Mouse (Mus musculus) midbrain, embryonic 15.5 days (tissue): ENCODE measurements around the gene Dlk1. TPM values are rescaled to one million over a fixed set of nuclear protein-coding genes. Genes with fewer than 3 reads are reported as not detected.
A peak's percentile ranks its signal among the peaks of the same experiment; 100 is the strongest.
"Not testable (repeated sequence)": the region's sequence is repeated elsewhere in the genome, so short reads cannot be mapped to it uniquely, and the experiment has no call there.

Experiments used
- ATAC-seq: fragments of 200-750 bp; cut with Nextera tagmentation; replicated peaks from 2 replicates; pipeline ENCODE4 v1.8.0; 2017; ENCODE audit warnings: moderate TSS enrichment
- H3K27ac ChIP-seq: fragments of 300-500 bp; sonication (generic); 2 replicates; pipeline ENCODE4 v1.5.1; 2015; ENCODE audit warnings: mild to moderate bottlenecking, inconsistent platforms
- H3K27me3 ChIP-seq: fragments of 300-500 bp; sonication (generic); replicated peaks from 2 replicates; pipeline ENCODE4 v1.6.1; 2015; ENCODE audit warnings: inconsistent platforms
- H3K36me3 ChIP-seq: fragments of 300-500 bp; sonication (generic); replicated peaks from 2 replicates; pipeline ENCODE4 v1.6.1; 2015; ENCODE audit warnings: inconsistent platforms
- H3K4me1 ChIP-seq: fragments of 300-500 bp; sonication (generic); 2 replicates; pipeline ENCODE4 v1.6.1; 2015; ENCODE audit warnings: inconsistent platforms
- H3K4me2 ChIP-seq: fragments of 300-500 bp; sonication (generic); 2 replicates; pipeline ENCODE4 v1.6.1; 2015; ENCODE audit warnings: inconsistent platforms, mild to moderate bottlenecking, moderate library complexity
- H3K4me3 ChIP-seq: fragments of 300-500 bp; sonication (generic); 2 replicates; pipeline ENCODE4 v1.5.1; 2015; ENCODE audit warnings: mild to moderate bottlenecking, inconsistent platforms
- H3K9ac ChIP-seq: fragments of 300-500 bp; sonication (generic); 2 replicates; pipeline ENCODE4 v1.6.1; 2015; ENCODE audit warnings: mild to moderate bottlenecking, inconsistent platforms
- H3K9me3 ChIP-seq: fragments of 300-500 bp; sonication (generic); 2 replicates; pipeline ENCODE4 v1.6.1; 2016; ENCODE audit warnings: inconsistent platforms
- WGBS: fragments of 180-500 bp; shearing (Covaris S2); methylation state at CpG from one replicate; pipeline ENCODE4 v1.1.7; 2015; ENCODE audit warnings: mixed read lengths; 5-methylcytosine and 5-hydroxymethylcytosine counted together
- polyA plus RNA-seq: library from polyadenylated mRNA; unstranded; fragments of >200 nt; fragmentation: Nextera tagmentation; extraction: Ambion mirVana; gene quantifications from 2 replicates; pipeline ENCODE4 v1.2.1, GENCODE M21; 2015

Dlk1 gene
- polyA plus RNA-seq, 1 experiment from 2014 or later, result 76.0 TPM

DNA sequence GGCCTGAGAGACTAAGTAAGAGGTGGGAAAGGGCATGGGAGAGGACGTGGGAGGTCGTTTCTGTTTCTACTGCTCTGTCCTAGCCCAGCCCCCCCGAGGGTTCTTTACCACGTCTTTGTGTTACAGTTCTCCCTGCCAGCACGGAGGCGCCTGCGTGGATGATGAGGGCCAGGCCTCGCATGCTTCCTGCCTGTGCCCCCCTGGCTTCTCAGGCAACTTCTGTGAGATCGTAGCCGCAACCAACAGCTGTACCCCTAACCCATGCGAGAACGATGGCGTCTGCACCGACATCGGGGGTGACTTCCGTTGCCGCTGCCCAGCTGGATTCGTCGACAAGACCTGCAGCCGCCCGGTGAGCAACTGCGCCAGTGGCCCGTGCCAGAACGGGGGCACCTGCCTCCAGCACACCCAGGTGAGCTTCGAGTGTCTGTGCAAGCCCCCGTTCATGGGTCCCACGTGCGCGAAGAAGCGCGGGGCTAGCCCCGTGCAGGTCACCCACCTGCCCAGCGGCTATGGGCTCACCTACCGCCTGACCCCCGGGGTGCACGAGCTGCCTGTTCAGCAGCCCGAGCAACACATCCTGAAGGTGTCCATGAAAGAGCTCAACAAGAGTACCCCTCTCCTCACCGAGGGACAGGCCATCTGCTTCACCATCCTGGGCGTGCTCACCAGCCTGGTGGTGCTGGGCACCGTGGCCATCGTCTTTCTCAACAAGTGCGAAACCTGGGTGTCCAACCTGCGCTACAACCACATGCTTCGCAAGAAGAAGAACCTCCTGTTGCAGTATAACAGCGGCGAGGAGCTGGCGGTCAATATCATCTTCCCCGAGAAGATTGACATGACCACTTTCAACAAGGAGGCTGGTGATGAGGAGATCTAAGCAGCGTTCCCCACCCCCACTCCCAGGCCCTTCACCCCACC, 7.1 kb downstream of the Dlk1 start:
- 27% methylated on average over 49 of the region's 49 CpGs for WGBS
- Histone ChIP-seq H3K27me3 (peaks cover 29% of the 10 kb centered on the region), H3K9me3 (no peaks in the 10 kb centered on the region), H3K27ac (no peak overlapping the region), H3K4me2 (peak overlapping the region; percentile 34), H3K4me1 (peaks cover 35% of the 10 kb centered on the region), H3K4me3 (0 out of 2 replicates have a peak overlapping the region, but pooled peaks have one; percentile 1), H3K36me3 (no peaks in the 10 kb centered on the region), H3K9ac (no peak overlapping the region)
- ATAC-seq, result no peak

DNA sequence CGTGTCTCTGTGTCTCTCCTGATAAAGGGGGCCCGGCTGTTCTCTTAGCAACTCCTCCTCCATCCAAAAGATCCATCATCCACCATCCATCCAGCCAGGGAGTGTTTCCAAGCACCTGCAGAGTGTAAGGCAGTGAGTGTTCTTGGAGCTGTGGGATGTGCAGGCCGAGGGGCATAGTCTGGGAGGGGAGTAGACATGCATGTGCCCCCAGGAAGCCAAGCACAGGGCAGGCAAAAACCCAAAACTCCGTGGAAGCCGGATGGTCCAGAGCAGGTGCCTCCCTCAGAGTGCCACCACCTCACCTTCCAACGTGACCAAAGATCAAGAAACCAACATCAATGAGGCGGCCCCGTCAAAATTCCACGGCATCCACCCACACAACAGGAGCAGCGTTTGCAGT, 10.0 kb downstream of the Dlk1 start:
- no peak overlapping the region for H3K9ac ChIP-seq

DNA sequence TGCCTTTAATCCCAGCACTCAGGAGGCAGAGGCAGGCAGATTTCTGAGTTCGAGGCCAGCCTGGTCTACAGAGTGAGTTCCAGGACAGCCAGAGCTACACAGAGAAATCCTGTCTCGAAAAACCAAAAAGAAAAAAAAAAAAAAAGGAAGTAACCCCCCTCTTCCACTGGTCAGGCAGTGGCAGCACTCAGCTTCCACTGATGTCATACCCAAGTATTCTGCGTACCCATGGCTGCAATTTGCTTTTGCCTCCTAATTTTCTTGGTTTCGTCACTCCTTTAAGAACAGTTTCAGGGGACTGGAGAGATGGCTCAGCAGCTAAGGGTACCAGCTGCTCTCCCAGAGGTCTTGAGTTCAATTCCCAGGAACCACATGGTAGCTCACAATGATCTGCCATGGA, 14.8 kb downstream of the Dlk1 start:
- not testable (repeated sequence) for H3K9me3 ChIP-seq, H3K4me3 ChIP-seq, H3K4me1 ChIP-seq, H3K9ac ChIP-seq, H3K27ac ChIP-seq, H3K4me2 ChIP-seq, H3K27me3 ChIP-seq, ATAC-seq, H3K36me3 ChIP-seq
- 91% methylated on average over 4 of the region's 4 CpGs for WGBS

More for the DNA sequence above, 10.0 kb downstream of the Dlk1 start:
- no peak overlapping the region for H3K4me3 ChIP-seq
- H3K9me3 ChIP-seq, result no peaks in the 10 kb centered on the region
- H3K4me2 ChIP-seq, result no peak overlapping the region
- WGBS, result 84% methylated on average over 10 of the region's 10 CpGs
- H3K4me1 ChIP-seq, result peaks cover 23% of the 10 kb centered on the region
- H3K27ac ChIP-seq, result no peak overlapping the region
- H3K36me3 ChIP-seq, result no peaks in the 10 kb centered on the region
- ATAC-seq, result no peak
- H3K27me3 ChIP-seq, result peaks cover 17% of the 10 kb centered on the region; the same call in 1 of the 2 replicates

DNA sequence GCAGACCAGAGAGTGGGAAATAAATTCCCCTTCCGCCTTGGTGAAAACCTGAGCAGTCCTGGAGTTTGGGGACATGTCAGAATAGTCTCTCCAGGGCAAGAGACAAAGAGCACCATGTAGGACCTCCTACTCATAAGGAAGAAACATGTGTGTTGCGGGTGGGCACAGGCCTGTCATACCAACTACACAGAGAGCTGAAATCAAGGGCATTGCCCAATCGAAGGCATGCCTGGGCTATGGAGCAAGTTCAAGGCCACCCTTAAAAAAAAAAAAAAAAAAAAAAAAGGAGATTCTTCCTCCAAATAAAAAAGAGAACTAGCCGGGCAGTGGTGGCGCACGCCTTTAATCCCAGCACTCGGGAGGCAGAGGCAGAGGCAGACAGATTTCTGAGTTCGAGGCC, 17.2 kb downstream of the Dlk1 start:
- no peak for ATAC-seq
- H3K9ac ChIP-seq, result no peak overlapping the region
- no peaks in the 10 kb centered on the region for H3K9me3 ChIP-seq
- no peaks in the 10 kb centered on the region for H3K4me1 ChIP-seq
- no peak overlapping the region for H3K4me2 ChIP-seq
- H3K36me3 ChIP-seq, result no peaks in the 10 kb centered on the region
- WGBS, result 88% methylated on average over 8 of the region's 8 CpGs
- no peak overlapping the region for H3K27ac ChIP-seq
- H3K27me3 ChIP-seq, result no peaks in the 10 kb centered on the region
- no peak overlapping the region for H3K4me3 ChIP-seq

DNA sequence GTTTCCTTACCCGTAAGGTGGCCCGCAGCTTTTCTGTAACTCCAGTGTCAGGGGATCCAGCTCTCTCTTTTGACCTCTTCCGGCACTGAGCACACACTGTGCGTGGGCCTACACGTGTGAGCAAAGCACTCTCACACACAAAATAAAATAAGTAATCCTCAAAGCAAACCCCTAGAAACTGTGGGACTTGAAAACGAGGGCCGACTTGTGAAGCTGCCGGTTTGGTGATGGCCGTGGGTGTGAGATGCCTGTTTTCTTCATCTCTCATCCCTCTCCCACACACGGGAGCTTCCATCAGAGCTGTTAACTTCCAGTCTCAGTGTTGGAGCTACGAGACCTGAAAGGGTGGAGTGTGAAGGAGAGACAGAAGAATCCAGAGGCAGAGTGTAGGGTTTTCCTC, 20.0 kb downstream of the Dlk1 start:
- 90% methylated on average over 11 of the region's 11 CpGs for WGBS
- no peaks in the 10 kb centered on the region for H3K27me3 ChIP-seq
- no peak overlapping the region for H3K9ac ChIP-seq
- no peak overlapping the region for H3K27ac ChIP-seq
- no peaks in the 10 kb centered on the region for H3K9me3 ChIP-seq
- H3K4me3 ChIP-seq, result no peak overlapping the region
- no peak overlapping the region for H3K4me2 ChIP-seq
- no peaks in the 10 kb centered on the region for H3K36me3 ChIP-seq
- H3K4me1 ChIP-seq, result no peaks in the 10 kb centered on the region
- ATAC-seq, result no peak

DNA sequence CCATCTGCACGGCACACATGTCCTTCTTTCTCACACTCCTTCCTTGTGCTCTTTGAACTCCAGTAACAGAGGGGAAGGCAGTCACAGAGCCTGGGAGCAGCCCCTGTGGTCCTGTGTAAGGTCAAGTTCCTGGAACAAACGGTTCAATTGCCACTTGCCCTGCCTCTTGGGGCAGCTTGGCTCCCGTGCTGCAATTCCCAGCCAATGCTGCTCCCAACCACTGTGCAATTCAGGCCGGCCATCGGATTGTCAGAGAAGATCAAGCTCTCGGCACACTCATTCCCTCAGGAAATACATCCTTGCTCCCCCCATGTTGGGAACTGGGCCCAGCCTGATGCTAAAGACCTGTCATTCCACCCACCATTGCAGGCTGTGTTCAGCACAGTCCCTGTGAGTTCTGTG, 21.0 kb downstream of the Dlk1 start:
- 50% methylated on average over 6 of the region's 6 CpGs for WGBS
- Histone ChIP-seq H3K9me3 (no peaks in the 10 kb centered on the region), H3K4me2 (no peak overlapping the region), H3K4me3 (no peak overlapping the region), H3K27me3 (no peaks in the 10 kb centered on the region), H3K4me1 (no peaks in the 10 kb centered on the region), H3K27ac (no peak overlapping the region), H3K9ac (no peak overlapping the region), H3K36me3 (no peaks in the 10 kb centered on the region)
- no peak for ATAC-seq

DNA sequence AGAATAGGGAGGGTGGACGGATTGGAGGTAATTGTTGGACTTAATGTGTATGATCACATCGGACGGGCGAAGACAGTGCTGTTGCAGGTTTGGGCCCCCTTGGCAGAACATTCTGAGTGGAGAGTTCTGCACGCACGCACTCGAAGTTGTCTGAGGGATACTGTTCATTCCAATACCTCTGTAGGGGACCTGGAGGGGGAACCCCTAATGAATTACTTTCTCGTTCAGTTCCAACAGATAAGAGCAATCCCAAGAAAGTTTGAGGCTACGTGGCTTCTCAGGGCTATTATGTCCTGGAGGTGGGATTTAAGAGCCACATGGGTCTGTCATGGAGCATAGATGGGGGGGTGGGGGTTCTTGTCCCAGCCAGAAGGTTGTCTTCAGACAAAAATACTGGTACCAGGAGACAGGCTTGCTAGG, 21.6 kb downstream of the Dlk1 start:
- no peak overlapping the region for H3K27ac ChIP-seq
- no peak overlapping the region for H3K4me2 ChIP-seq
- WGBS, result 80% methylated on average over 9 of the region's 9 CpGs
- no peak for ATAC-seq
- no peaks in the 10 kb centered on the region for H3K9me3 ChIP-seq
- H3K4me3 ChIP-seq, result no peak overlapping the region
- H3K9ac ChIP-seq, result no peak overlapping the region
- no peaks in the 10 kb centered on the region for H3K4me1 ChIP-seq
- H3K27me3 ChIP-seq, result no peaks in the 10 kb centered on the region
- no peaks in the 10 kb centered on the region for H3K36me3 ChIP-seq

DNA sequence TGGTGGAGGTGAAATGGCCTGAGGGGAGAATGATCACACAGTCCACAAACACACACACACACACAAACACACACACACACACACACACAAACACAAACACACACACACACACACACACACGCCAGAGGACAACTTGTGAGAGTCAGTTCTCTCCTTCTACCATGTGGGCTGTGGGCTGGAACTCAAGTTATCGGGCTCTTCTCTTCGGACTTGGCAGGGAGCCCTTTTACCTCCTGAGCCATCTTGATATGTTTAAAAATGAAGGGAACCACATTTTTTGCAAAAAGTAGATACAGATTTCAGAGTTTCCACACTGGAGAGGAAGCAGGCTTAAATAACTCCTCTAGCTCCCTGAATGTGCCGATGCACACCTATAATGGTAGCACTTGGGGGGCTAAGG, 22.9 kb downstream of the Dlk1 start:
- no peaks in the 10 kb centered on the region for H3K27me3 ChIP-seq
- ATAC-seq, result no peak
- H3K4me1 ChIP-seq, result no peaks in the 10 kb centered on the region
- H3K27ac ChIP-seq, result no peak overlapping the region
- no peaks in the 10 kb centered on the region for H3K9me3 ChIP-seq
- H3K4me3 ChIP-seq, result no peak overlapping the region
- no peaks in the 10 kb centered on the region for H3K36me3 ChIP-seq
- WGBS, result 84% methylated on average over 4 of the region's 4 CpGs
- H3K4me2 ChIP-seq, result no peak overlapping the region
- no peak overlapping the region for H3K9ac ChIP-seq

DNA sequence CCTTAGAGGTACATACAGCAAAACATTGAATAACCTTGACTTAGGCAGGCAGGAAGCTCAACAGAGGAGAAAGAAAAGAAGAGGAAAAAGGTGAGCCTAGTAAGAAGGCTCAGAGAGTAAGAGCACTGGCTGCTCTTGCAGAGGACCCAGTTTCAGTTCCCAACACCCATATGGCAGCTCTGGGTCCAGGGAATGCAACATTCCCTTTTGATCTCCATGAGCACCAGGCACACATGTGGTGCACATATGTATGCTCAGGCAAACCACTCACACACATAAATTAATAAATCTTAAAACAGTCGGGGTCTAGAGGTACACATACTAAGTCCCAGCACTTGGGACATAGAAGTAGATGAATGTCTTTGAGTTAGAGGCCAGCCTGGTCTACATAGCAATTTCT, 33.9 kb downstream of the Dlk1 start:
- ATAC-seq, H3K9me3 ChIP-seq: not testable (repeated sequence)
- 67% methylated on average over 1 of the region's 1 CpGs for WGBS

DNA sequence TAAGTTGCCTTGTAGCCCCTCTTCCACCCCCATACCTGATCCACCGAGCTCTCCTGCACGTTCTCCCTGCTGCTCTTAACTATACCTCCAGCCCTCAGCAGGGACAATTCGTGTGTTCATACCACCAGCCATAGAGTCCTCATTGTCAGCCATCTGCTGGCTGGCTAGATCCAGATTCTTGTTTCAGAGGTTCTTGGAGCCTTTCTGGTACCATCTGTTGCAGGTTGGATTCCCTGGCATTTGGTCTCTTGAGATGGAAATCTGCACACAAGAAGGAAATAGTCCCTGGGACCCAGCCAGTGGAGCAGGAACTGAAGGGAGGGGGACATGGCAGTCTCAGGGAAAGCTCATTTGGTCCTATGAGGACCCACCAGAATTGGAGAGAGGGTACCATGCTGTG, 39.1 kb downstream of the Dlk1 start:
- Histone ChIP-seq H3K9me3 (no peaks in the 10 kb centered on the region), H3K27ac (no peak overlapping the region), H3K9ac (no peak overlapping the region), H3K4me3 (no peak overlapping the region), H3K4me2 (no peak overlapping the region), H3K27me3 (no peaks in the 10 kb centered on the region), H3K4me1 (no peaks in the 10 kb centered on the region), H3K36me3 (no peaks in the 10 kb centered on the region)
- 72% methylated on average over 3 of the region's 3 CpGs for WGBS
- ATAC-seq, result no peak

More for the DNA sequence above, 33.9 kb downstream of the Dlk1 start:
- H3K27me3 ChIP-seq, H3K9ac ChIP-seq, H3K27ac ChIP-seq, H3K4me3 ChIP-seq, H3K4me1 ChIP-seq, H3K4me2 ChIP-seq, H3K36me3 ChIP-seq: not testable (repeated sequence)

DNA sequence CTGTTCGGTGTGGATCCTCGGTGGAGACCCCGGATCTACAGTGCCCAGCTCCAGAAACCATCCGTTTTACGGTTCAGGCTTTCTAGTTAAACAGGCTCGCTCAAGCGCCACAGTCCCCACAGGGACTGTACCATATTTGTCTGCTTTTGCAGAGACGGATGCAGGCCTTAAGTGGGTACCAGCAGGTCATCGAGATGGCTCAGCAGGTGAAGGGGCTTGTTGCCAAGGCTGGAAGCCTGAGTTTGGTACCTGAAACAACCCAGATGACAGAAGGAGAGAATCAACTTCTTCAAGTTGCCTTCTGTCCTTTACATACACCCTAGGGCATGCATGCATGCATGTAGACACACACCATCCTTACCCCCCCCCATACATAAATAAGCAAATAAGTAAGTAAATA, 40.8 kb downstream of the Dlk1 start:
- no peak overlapping the region for H3K4me2 ChIP-seq
- no peaks in the 10 kb centered on the region for H3K4me1 ChIP-seq
- no peak overlapping the region for H3K27ac ChIP-seq
- no peak overlapping the region for H3K9ac ChIP-seq
- H3K4me3 ChIP-seq, result no peak overlapping the region
- WGBS, result 88% methylated on average over 9 of the region's 9 CpGs
- H3K27me3 ChIP-seq, result no peaks in the 10 kb centered on the region
- H3K36me3 ChIP-seq, result no peaks in the 10 kb centered on the region
- no peaks in the 10 kb centered on the region for H3K9me3 ChIP-seq
- no peak for ATAC-seq

DNA sequence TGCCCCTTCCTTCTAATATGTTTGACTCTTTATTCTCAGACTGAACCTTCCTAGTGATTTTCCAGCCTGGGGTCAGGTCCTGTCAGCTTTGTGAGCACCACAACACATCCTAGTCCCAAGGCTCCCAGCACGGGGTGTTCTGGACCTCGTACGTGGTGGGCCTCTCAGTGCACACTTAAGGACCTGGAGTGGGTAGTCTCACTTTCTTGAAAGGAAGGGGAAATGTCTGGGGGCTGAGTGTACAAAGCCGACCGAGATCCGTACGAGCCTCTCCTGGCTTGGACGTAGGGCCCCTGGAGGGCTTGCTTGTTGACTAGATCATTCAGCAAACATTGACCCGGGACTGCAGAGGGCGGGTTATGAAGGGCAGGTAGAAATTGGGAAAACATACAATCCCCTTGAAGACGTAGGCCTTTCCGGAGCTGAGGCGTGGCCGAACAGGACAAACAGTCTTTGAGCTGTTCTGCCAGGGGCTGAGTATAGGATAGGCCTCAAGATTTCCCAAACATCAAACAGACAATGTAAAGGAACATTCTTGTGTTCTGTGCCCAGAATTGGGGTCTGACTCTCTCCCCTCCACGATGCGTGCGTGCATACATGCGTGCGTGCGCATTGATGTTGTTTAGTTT, 42.5 kb downstream of the Dlk1 start:
- H3K27ac ChIP-seq, result no peak overlapping the region
- H3K4me2 ChIP-seq, result no peak overlapping the region
- no peak for ATAC-seq
- no peak overlapping the region for H3K4me3 ChIP-seq
- H3K9ac ChIP-seq, result no peak overlapping the region
- no peaks in the 10 kb centered on the region for H3K27me3 ChIP-seq
- 83% methylated on average over 20 of the region's 20 CpGs for WGBS
- no peaks in the 10 kb centered on the region for H3K4me1 ChIP-seq
- H3K9me3 ChIP-seq, result no peaks in the 10 kb centered on the region
- H3K36me3 ChIP-seq, result no peaks in the 10 kb centered on the region

DNA sequence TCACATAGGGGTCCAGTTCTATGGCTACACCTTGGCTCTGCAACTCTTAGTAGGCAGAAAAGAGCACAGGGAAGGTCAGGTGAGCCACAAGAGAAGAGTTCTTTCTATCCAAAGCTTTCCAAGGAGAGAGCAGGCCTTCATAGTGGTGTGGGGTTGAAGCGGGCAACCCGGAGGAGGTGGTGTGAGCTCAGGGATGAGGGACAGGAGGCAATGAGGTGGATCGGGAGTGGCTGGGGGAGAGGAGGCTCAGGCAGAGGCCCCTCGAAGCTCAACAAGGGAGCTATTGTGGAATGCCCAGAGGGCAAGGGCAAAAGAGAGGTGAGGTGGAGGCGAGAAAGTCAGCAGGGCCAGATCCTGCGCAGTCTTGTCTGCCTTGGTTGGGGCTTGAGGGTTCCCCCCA, 43.8 kb downstream of the Dlk1 start:
- Histone ChIP-seq H3K4me1 (no peaks in the 10 kb centered on the region), H3K4me3 (no peak overlapping the region), H3K27ac (no peak overlapping the region), H3K36me3 (no peaks in the 10 kb centered on the region), H3K9me3 (no peaks in the 10 kb centered on the region), H3K27me3 (no peaks in the 10 kb centered on the region), H3K4me2 (no peak overlapping the region), H3K9ac (no peak overlapping the region)
- no peak for ATAC-seq
- WGBS, result 78% methylated on average over 6 of the region's 6 CpGs
